In the genomic region with DNA sequence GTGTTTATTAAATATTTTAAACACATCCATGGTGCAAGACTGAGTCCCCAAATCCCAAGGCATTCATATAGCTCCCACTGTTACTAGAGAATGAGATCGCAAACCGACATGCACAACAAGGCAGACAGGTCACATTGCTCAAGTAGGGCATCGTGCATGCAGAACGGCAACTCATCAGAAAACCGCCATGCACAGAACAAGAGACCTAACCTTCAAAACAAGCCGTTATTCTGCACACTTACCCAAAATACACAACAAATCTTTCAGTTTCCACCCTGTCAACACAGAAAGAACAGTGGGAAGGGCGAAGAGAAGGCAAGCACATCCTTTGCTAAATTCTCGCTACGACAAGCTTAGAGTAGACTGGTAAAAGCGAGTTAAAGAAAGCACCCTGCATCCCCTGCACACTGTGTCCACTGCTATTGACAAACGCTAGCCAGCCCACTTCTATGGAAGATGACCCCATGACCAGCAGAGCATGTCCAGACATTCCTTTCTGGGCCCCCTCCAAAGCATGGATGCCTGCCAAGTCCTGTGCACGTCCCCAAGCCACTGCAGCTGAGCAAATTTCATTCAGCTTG, we compare ENCODE assay signal across 9 mouse cellular contexts.
A peak's percentile ranks its signal among the peaks of the same experiment; 100 is the strongest.
DNase-seq lines count a peak whose midpoint lies in the region; ATAC-seq and TF ChIP-seq lines count a peak whose summit lies in the region.
"Had no signal": no experiment of that assay in that cellular context is flagged by ENCODE, and none has a peak within 500 bp of the region (broad histone marks: within the 10 kb centered on the region; RNA-seq: fewer than 3 reads in every experiment).

No protein-coding gene starts in this region.

- H3K36me3 ChIP-seq in stomach, embryonic 14.5 days (ENCODE audit: control insufficient read depth, insufficient read depth, low read length), result no peaks in the 10 kb centered on the region
- no peaks in the 10 kb centered on the region for H3K36me3 ChIP-seq in stomach, postnatal 0 days (ENCODE audit: control insufficient read depth, insufficient read depth, low read length)
- no peaks in the 10 kb centered on the region; the same call in 1 of the 2 replicates for H3K36me3 ChIP-seq in hindbrain, embryonic 12.5 days
- peaks cover 53% of the 10 kb centered on the region for H3K36me3 ChIP-seq in midbrain, embryonic 10.5 days
- H3K36me3 ChIP-seq: limb, embryonic 13.5 days had no signal

- H3K9ac ChIP-seq in stomach, embryonic 14.5 days (replicated peaks; ENCODE audit: low read depth, low read length), result no peak overlapping the region
- H3K9ac ChIP-seq in stomach, postnatal 0 days (ENCODE audit: low read length), result no peak overlapping the region
- H3K9ac ChIP-seq in hindbrain, embryonic 12.5 days, result peak overlapping the region; percentile 32; the same call in 1 of the 2 replicates
- H3K9ac ChIP-seq: limb, embryonic 13.5 days had no signal

- peak overlapping the region; percentile 38 for H3K4me3 ChIP-seq in cerebellum, adult 2 months (replicated peaks; ENCODE audit: insufficient read depth, low read depth, low read length)
- H3K4me3 ChIP-seq in stomach, embryonic 14.5 days (ENCODE audit: low read depth, low read length), result no peak overlapping the region
- H3K4me3 ChIP-seq in stomach, postnatal 0 days (ENCODE audit: low read depth, low read length), result no peak overlapping the region
- peak overlapping the region; percentile 24 for H3K4me3 ChIP-seq in hindbrain, embryonic 12.5 days
- peak overlapping the region; percentile 44 for H3K4me3 ChIP-seq in midbrain, embryonic 10.5 days
- H3K4me3 ChIP-seq: limb, embryonic 13.5 days had no signal

- H3K4me1 ChIP-seq in cerebellum, adult 2 months (ENCODE audit: control insufficient read depth, insufficient read depth, low read length), result no peaks in the 10 kb centered on the region
- 0 out of 2 replicates have a peak, but pooled peaks cover 5% of the 10 kb centered on the region for H3K4me1 ChIP-seq in stomach, embryonic 14.5 days (ENCODE audit: control insufficient read depth, insufficient read depth, low read length)
- 0 out of 2 replicates have a peak, but pooled peaks cover 2% of the 10 kb centered on the region for H3K4me1 ChIP-seq in stomach, postnatal 0 days (replicated peaks; ENCODE audit: control insufficient read depth, insufficient read depth)
- H3K4me1 ChIP-seq in hindbrain, embryonic 12.5 days, result peaks cover 9% of the 10 kb centered on the region
- peaks cover 30% of the 10 kb centered on the region for H3K4me1 ChIP-seq in midbrain, embryonic 10.5 days

- H3K27me3 ChIP-seq in cerebellum, adult 2 months (ENCODE audit: control insufficient read depth, insufficient read depth, low read length), result no peaks in the 10 kb centered on the region
- no peaks in the 10 kb centered on the region for H3K27me3 ChIP-seq in stomach, embryonic 14.5 days (ENCODE audit: control insufficient read depth, insufficient read depth, low read length)
- H3K27me3 ChIP-seq in stomach, postnatal 0 days (ENCODE audit: control insufficient read depth, insufficient read depth, low read length), result no peaks in the 10 kb centered on the region
- no peaks in the 10 kb centered on the region for H3K27me3 ChIP-seq in hindbrain, embryonic 12.5 days
- no peaks in the 10 kb centered on the region for H3K27me3 ChIP-seq in midbrain, embryonic 10.5 days (ENCODE audit: low read depth, poor library complexity, severe bottlenecking)
- H3K27me3 ChIP-seq: limb, embryonic 13.5 days had no signal

- no peak for TF ChIP-seq EP300 in stomach, postnatal 0 days (optimal IDR thresholded peaks at IDR 0.05)

- TF ChIP-seq CTCF in cerebellum, adult 2 months (IDR thresholded peaks at IDR 0.05; ENCODE audit: borderline replicate concordance, insufficient read depth, low read depth, low read length), result no peak
- TF ChIP-seq CTCF in stomach, postnatal 0 days (IDR thresholded peaks at IDR 0.05; ENCODE audit: low read depth), result no peak

- no peak overlapping the region for H3K27ac ChIP-seq in cerebellum, adult 2 months (ENCODE audit: insufficient read depth, low read length)
- H3K27ac ChIP-seq in stomach, embryonic 14.5 days (ENCODE audit: low read length), result no peak overlapping the region
- no peak overlapping the region for H3K27ac ChIP-seq in stomach, postnatal 0 days (replicated peaks)
- peak overlapping the region; percentile 30; the same call in 1 of the 2 replicates for H3K27ac ChIP-seq in hindbrain, embryonic 12.5 days
- peak overlapping the region; percentile 81 for H3K27ac ChIP-seq in midbrain, embryonic 10.5 days (replicated peaks)
- H3K27ac ChIP-seq: limb, embryonic 13.5 days had no signal

- no peak overlapping the region for H3K4me2 ChIP-seq in stomach, embryonic 14.5 days (replicated peaks; ENCODE audit: low read depth, low read length)
- no peak overlapping the region for H3K4me2 ChIP-seq in stomach, postnatal 0 days (replicated peaks; ENCODE audit: low read depth)
- peak overlapping the region; percentile 49 for H3K4me2 ChIP-seq in hindbrain, embryonic 12.5 days (replicated peaks)
- H3K4me2 ChIP-seq: limb, embryonic 13.5 days had no signal

- no peak for TF ChIP-seq POLR2A in cerebellum, adult 2 months (IDR thresholded peaks at IDR 0.05; ENCODE audit: borderline replicate concordance, insufficient read depth, low read length)

- 5% methylated on average over 12 of the region's 12 CpGs for WGBS in cerebellum, adult 2 months
- whole genome bisulfite sequencing in stomach, embryonic 14.5 days, result 52% methylated on average over 12 of the region's 12 CpGs
- 54% methylated on average over 12 of the region's 12 CpGs for WGBS in stomach, postnatal 0 days
- 24% methylated on average over 12 of the region's 12 CpGs for WGBS in hindbrain, embryonic 12.5 days
- WGBS in midbrain, embryonic 10.5 days, result 29% methylated on average over 12 of the region's 12 CpGs

- H3K9me3 ChIP-seq in stomach, embryonic 14.5 days (ENCODE audit: control insufficient read depth, low read depth, low read length), result no peaks in the 10 kb centered on the region
- no peaks in the 10 kb centered on the region for H3K9me3 ChIP-seq in stomach, postnatal 0 days (ENCODE audit: control insufficient read depth, low read length)
- no peaks in the 10 kb centered on the region for H3K9me3 ChIP-seq in hindbrain, embryonic 12.5 days (replicated peaks)
- no peaks in the 10 kb centered on the region for H3K9me3 ChIP-seq in midbrain, embryonic 10.5 days (replicated peaks)
- H3K9me3 ChIP-seq: limb, embryonic 13.5 days had no signal

- DNase-seq in cerebellum, adult 2 months, result peak; percentile 9 to 17
- DNase-seq in cerebellum, adult 11 months, result no peak
- no peak for DNase-seq in stomach, postnatal 0 days (ENCODE audit: low spot score)
- DNase-seq in midbrain, embryonic 10.5 days (ENCODE audit: low spot score), result peak; percentile 59
- peak; percentile 4 for DNase-seq in telencephalon, adult 2 months (ENCODE audit: low read depth, low spot score)
- no peak for DNase-seq in thymus, postnatal 0 days (ENCODE audit: low spot score)

- peak; percentile 53; the same call in 1 of the 2 replicates for ATAC-seq in stomach, embryonic 14.5 days (ENCODE audit: insufficient number of reproducible peaks, insufficient read depth, low FRiP score, low read depth)
- no peak for ATAC-seq in stomach, postnatal 0 days (ENCODE audit: low FRiP score, low TSS enrichment)
- ATAC-seq in hindbrain, embryonic 12.5 days (ENCODE audit: low FRiP score), result peak; percentile 88

Comparison
In these comparisons a context has a peak if more than half of its experiments do, and no peak if none do; other contexts are left out.
1. DNase-seq: peak in cerebellum, adult 2 months (2 of 2), midbrain, embryonic 10.5 days (single experiment) and telencephalon, adult 2 months (single experiment); none in cerebellum, adult 11 months (single experiment), stomach, postnatal 0 days (single experiment) and thymus, postnatal 0 days (single experiment).
2. H3K27ac ChIP-seq: peak in hindbrain, embryonic 12.5 days (single experiment) and midbrain, embryonic 10.5 days (single experiment); none in cerebellum, adult 2 months (single experiment), stomach, embryonic 14.5 days (single experiment) and stomach, postnatal 0 days (single experiment).
3. H3K4me3 ChIP-seq: peak in cerebellum, adult 2 months (single experiment), hindbrain, embryonic 12.5 days (single experiment) and midbrain, embryonic 10.5 days (single experiment); none in stomach, embryonic 14.5 days (single experiment) and stomach, postnatal 0 days (single experiment).